Mouse (Mus musculus) lung, embryonic 16.5 days (tissue): ENCODE measurements around the gene Olfr726. TPM values are rescaled to one million over a fixed set of nuclear protein-coding genes. Genes with fewer than 3 reads are reported as not detected.

Source experiments
- ATAC-seq: fragments of 200-750 bp; cut with Nextera tagmentation; 2 replicates; pipeline ENCODE4 v1.8.0; 2017; ENCODE audit warnings: low read depth, mild to moderate bottlenecking, moderate library complexity
- H3K27ac ChIP-seq: fragments of 300-500 bp; sonication (generic); 2 replicates; pipeline ENCODE4 v1.5.1; 2014; ENCODE audit warnings: mild to moderate bottlenecking, control low read depth, low read length
- H3K27me3 ChIP-seq: fragments of 300-500 bp; sonication (generic); 2 replicates; pipeline ENCODE4 v1.6.1; 2014; ENCODE audit warnings: low read depth, low read length, mixed read lengths; ENCODE audit not compliant: control insufficient read depth, insufficient read depth
- H3K36me3 ChIP-seq: fragments of 300-500 bp; sonication (generic); 2 replicates; pipeline ENCODE4 v1.6.1; 2014; ENCODE audit warnings: low read length; ENCODE audit not compliant: control insufficient read depth, insufficient read depth
- H3K4me1 ChIP-seq: fragments of 300-500 bp; sonication (generic); replicated peaks from 2 replicates; pipeline ENCODE4 v1.6.1; 2014; ENCODE audit warnings: low read length, mixed read lengths; ENCODE audit not compliant: control insufficient read depth, insufficient read depth
- H3K4me2 ChIP-seq: fragments of 300-500 bp; sonication (generic); 2 replicates; pipeline ENCODE4 v1.6.1; 2014; ENCODE audit warnings: low read depth, low read length, control low read depth
- H3K4me3 ChIP-seq: fragments of 300-500 bp; sonication (generic); 2 replicates; pipeline ENCODE4 v1.5.1; 2014; ENCODE audit warnings: mild to moderate bottlenecking, low read length, control low read depth
- H3K9ac ChIP-seq: fragments of 300-500 bp; sonication (generic); 2 replicates; pipeline ENCODE4 v1.6.1; 2014; ENCODE audit warnings: low read length, control low read depth
- H3K9me3 ChIP-seq: fragments of 300-500 bp; sonication (generic); 2 replicates; pipeline ENCODE4 v1.6.1; 2016; ENCODE audit warnings: low read length; ENCODE audit not compliant: control insufficient read depth
- WGBS: fragments of 180-500 bp; shearing (Covaris S2); extraction: QIAGEN DNeasy Blood & Tissue Kit; methylation state at CpG from one replicate; pipeline ENCODE4 v1.1.7; 2014; 5-methylcytosine and 5-hydroxymethylcytosine counted together
- polyA plus RNA-seq: library from polyadenylated mRNA; unstranded; fragments of >200 nt; fragmentation: Nextera tagmentation; extraction: Ambion mirVana; gene quantifications from 2 replicates; pipeline ENCODE4 v1.2.1, GENCODE M21; 2015

Olfr726 gene
- polyA plus RNA-seq = not detected in 2 replicates

GRCm38 (mm10) chr14:50090853-50091252 is at the start of gene Olfr726:
Gene Olfr726, minus strand, starts transcription at chr14:50090953.
- 54% methylated on average over 1 of the region's 1 CpGs for WGBS
- no peaks in the 10 kb centered on the region for H3K27me3 ChIP-seq
- no peaks in the 10 kb centered on the region for H3K9me3 ChIP-seq

GRCm38 (mm10) chr14:50122886-50123285 is 32.1 kb upstream of the Olfr726 start, which contains the start of gene Olfr727:
Gene Olfr727, plus strand, starts transcription at chr14:50123186.
- ATAC-seq = no peak
- H3K4me1 ChIP-seq = no peaks in the 10 kb centered on the region
- H3K9ac ChIP-seq = no peak within 1 kb of the TSS
- 78% methylated on average over 1 of the region's 1 CpGs for WGBS
- no peaks in the 10 kb centered on the region for H3K9me3 ChIP-seq
- H3K4me3 ChIP-seq = no peak within 1 kb of the TSS
- no peaks in the 10 kb centered on the region for H3K36me3 ChIP-seq
- no peaks in the 10 kb centered on the region for H3K27me3 ChIP-seq
- no peak within 1 kb of the TSS for H3K27ac ChIP-seq
- no peak within 1 kb of the TSS for H3K4me2 ChIP-seq

More at GRCm38 (mm10) chr14:50090853-50091252, at the start of gene Olfr726:
- Histone ChIP-seq H3K4me3 (no peak within 1 kb of the TSS), H3K9ac (no peak within 1 kb of the TSS), H3K36me3 (no peaks in the 10 kb centered on the region), H3K4me2 (no peak within 1 kb of the TSS), H3K27ac (no peak within 1 kb of the TSS), H3K4me1 (no peaks in the 10 kb centered on the region)
- ATAC-seq = no peak

- H3K36me3 ChIP-seq = no peaks in the 10 kb centered on the region
- H3K4me2 ChIP-seq = peak overlapping the region; percentile 92
- WGBS = under 1% methylated on average over 4 of the region's 4 CpGs
- H3K9ac ChIP-seq = peak overlapping the region; percentile 72; the same call in 1 of the 2 replicates
- H3K4me3 ChIP-seq = peak overlapping the region; percentile 77
- H3K4me1 ChIP-seq = no peaks in the 10 kb centered on the region; the same call in 1 of the 2 replicates
- no peaks in the 10 kb centered on the region for H3K27me3 ChIP-seq
- ATAC-seq = peak; percentile 24; the same call in 1 of the 2 replicates
- no peaks in the 10 kb centered on the region for H3K9me3 ChIP-seq
- H3K27ac ChIP-seq = 0 out of 2 replicates have a peak overlapping the region, but pooled peaks have one; percentile 73
Measured at GRCm38 (mm10) chr14:50062733-50063104, 28.0 kb downstream of the Olfr726 start.

GRCm38 (mm10) chr14:50061955-50062732 is 28.6 kb downstream of the Olfr726 start:
- WGBS = under 1% methylated on average over 52 of the region's 52 CpGs
- peak overlapping the region; percentile 72 for H3K9ac ChIP-seq

GRCm38 (mm10) chr14:50061590-50061954 is 29.2 kb downstream of the Olfr726 start:
- H3K9ac ChIP-seq = peak overlapping the region; percentile 72
- 3% methylated on average over 10 of the region's 13 CpGs for WGBS
- ATAC-seq = peak; percentile 41; the same call in 1 of the 2 replicates

More at GRCm38 (mm10) chr14:50061955-50062732, 28.6 kb downstream of the Olfr726 start:
- ATAC-seq = peak; percentile 96
- peak overlapping the region; percentile 73; the same call in 1 of the 2 replicates for H3K27ac ChIP-seq
- peak overlapping the region; percentile 77 for H3K4me3 ChIP-seq
- H3K4me2 ChIP-seq = peak overlapping the region; percentile 92
- no peaks in the 10 kb centered on the region; the same call in 1 of the 2 replicates for H3K4me1 ChIP-seq
- H3K27me3 ChIP-seq = no peaks in the 10 kb centered on the region
- no peaks in the 10 kb centered on the region for H3K36me3 ChIP-seq
- H3K9me3 ChIP-seq = no peaks in the 10 kb centered on the region

GRCm38 (mm10) chr14:50061179-50061578 is 29.6 kb downstream of the Olfr726 start:
- Histone ChIP-seq H3K9me3 (no peaks in the 10 kb centered on the region), H3K4me3 (peak overlapping the region; percentile 77), H3K27ac (no peak overlapping the region), H3K4me1 (no peaks in the 10 kb centered on the region; the same call in 1 of the 2 replicates), H3K36me3 (no peaks in the 10 kb centered on the region), H3K9ac (peak overlapping the region; percentile 72), H3K4me2 (peak overlapping the region; percentile 92), H3K27me3 (no peaks in the 10 kb centered on the region)
- ATAC-seq = no peak
- WGBS = 13% methylated on average over 11 of the region's 11 CpGs

More at GRCm38 (mm10) chr14:50061590-50061954, 29.2 kb downstream of the Olfr726 start:
- Histone ChIP-seq H3K27me3 (no peaks in the 10 kb centered on the region), H3K36me3 (no peaks in the 10 kb centered on the region), H3K4me2 (peak overlapping the region; percentile 92), H3K9me3 (no peaks in the 10 kb centered on the region), H3K4me1 (no peaks in the 10 kb centered on the region; the same call in 1 of the 2 replicates), H3K27ac (peak overlapping the region; percentile 73; the same call in 1 of the 2 replicates), H3K4me3 (peak overlapping the region; percentile 77)

- H3K27ac ChIP-seq = no peak within 1 kb of the TSS
- no peak within 1 kb of the TSS for H3K9ac ChIP-seq
- no peaks in the 10 kb centered on the region for H3K9me3 ChIP-seq
- H3K4me2 ChIP-seq = no peak within 1 kb of the TSS
- no peak within 1 kb of the TSS for H3K4me3 ChIP-seq
- no peaks in the 10 kb centered on the region for H3K27me3 ChIP-seq
- H3K36me3 ChIP-seq = no peaks in the 10 kb centered on the region
- ATAC-seq = no peak
- H3K4me1 ChIP-seq = no peaks in the 10 kb centered on the region
Measured at GRCm38 (mm10) chr14:50040275-50040674, 50.5 kb downstream of the Olfr726 start, which contains the start of gene Olfr725. Gene Olfr725, minus strand, starts transcription at chr14:50040375.

Other genes with a start within 250 kb of the Olfr726 start
- gene Olfr722, start 189.0 kb downstream of the Olfr726 start, polyA plus RNA-seq = not detected in 2 replicates
- not detected in 2 replicates for gene Olfr723, start 159.2 kb downstream of the Olfr726 start, polyA plus RNA-seq
- not detected in 2 replicates for gene Olfr724, start 127.7 kb downstream of the Olfr726 start, polyA plus RNA-seq
- not detected in 2 replicates for gene Olfr725, start 50.6 kb downstream of the Olfr726 start, polyA plus RNA-seq
- gene Olfr727, start 32.2 kb upstream of the Olfr726 start, polyA plus RNA-seq = not detected in 2 replicates
- not detected in 2 replicates for gene Olfr728, start 51.7 kb upstream of the Olfr726 start, polyA plus RNA-seq
- not detected in 2 replicates for gene Olfr729, start 62.0 kb upstream of the Olfr726 start, polyA plus RNA-seq
- gene Olfr730, start 97.2 kb upstream of the Olfr726 start, polyA plus RNA-seq = not detected in 2 replicates
- not detected in 2 replicates for gene Olfr731, start 150.9 kb upstream of the Olfr726 start, polyA plus RNA-seq
- gene Olfr732, start 193.3 kb upstream of the Olfr726 start, polyA plus RNA-seq = not detected in 2 replicates
- not detected in 2 replicates for gene Olfr733, start 210.6 kb upstream of the Olfr726 start, polyA plus RNA-seq
- not detected in 2 replicates for gene Olfr734, start 235.8 kb upstream of the Olfr726 start, polyA plus RNA-seq